In the genomic region with DNA sequence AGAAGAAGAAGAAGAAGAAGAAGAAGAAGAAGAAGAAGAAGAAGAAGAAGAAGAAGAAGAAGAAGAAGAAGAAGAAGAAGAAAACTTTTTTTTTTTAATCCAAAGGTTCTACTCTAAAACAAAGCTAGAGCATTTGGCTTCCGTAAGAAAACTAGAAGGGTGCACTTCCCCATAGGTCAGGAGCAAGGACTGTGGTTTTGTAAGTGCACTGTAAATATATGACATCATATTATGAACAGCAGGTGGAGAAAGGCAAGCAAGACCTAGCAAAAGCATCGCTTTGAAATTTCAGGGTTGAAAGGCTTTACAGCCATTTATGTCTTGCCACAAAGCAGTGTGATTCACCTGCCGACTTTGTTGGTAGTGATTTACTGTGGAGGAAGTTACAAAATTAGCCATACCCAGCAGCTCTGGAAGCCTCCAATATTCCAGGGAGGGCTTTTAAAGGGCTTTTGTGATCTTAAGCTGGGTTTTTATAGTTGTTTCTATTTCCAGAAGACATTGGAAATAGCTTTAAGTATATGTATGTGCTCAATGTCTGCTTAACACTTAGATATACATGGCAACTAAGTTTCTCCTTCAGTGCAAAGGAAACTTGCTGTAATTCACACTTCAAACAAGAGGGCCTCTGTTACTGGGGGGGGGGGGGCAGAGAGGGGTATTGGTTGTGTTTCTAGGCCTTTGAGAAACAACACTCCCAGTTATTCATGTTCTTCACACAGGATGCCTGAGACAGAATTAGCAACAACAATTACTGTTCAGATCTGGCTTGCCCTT, we compare ENCODE assay signal across 18 mouse cellular contexts.
DNase-seq lines count a peak whose midpoint lies in the region; ATAC-seq and TF ChIP-seq lines count a peak whose summit lies in the region.
"Had no signal": no experiment of that assay in that cellular context is flagged by ENCODE, and none has a peak within 500 bp of the region (broad histone marks: within the 10 kb centered on the region; RNA-seq: fewer than 3 reads in every experiment).

No protein-coding gene starts in this region.

- H3K9ac ChIP-seq in forebrain, postnatal 0 days: no peak overlapping the region
- no peak overlapping the region for H3K9ac ChIP-seq in forebrain, embryonic 16.5 days (replicated peaks; ENCODE audit: low read depth, low read length)
- H3K9ac ChIP-seq in limb, embryonic 12.5 days (replicated peaks): no peak overlapping the region
- no peak overlapping the region for H3K9ac ChIP-seq in liver, embryonic 12.5 days
- H3K9ac ChIP-seq: lung, embryonic 15.5 days had no signal

- H3K36me3 ChIP-seq in forebrain, postnatal 0 days (ENCODE audit: insufficient read depth): no peaks in the 10 kb centered on the region
- H3K36me3 ChIP-seq in forebrain, embryonic 16.5 days (ENCODE audit: control insufficient read depth, insufficient read depth): no peaks in the 10 kb centered on the region
- no peaks in the 10 kb centered on the region for H3K36me3 ChIP-seq in limb, embryonic 12.5 days
- no peaks in the 10 kb centered on the region for H3K36me3 ChIP-seq in liver, embryonic 12.5 days
- H3K36me3 ChIP-seq: lung, embryonic 15.5 days; midbrain, embryonic 10.5 days had no signal

- H3K27ac ChIP-seq in forebrain, postnatal 0 days (ENCODE audit: low read depth, low read length): no peak overlapping the region
- H3K27ac ChIP-seq in forebrain, embryonic 16.5 days (ENCODE audit: low read length): no peak overlapping the region
- 0 out of 2 replicates have a peak overlapping the region, but pooled peaks have one; percentile 12 for H3K27ac ChIP-seq in limb, embryonic 12.5 days
- H3K27ac ChIP-seq in liver, embryonic 12.5 days: no peak overlapping the region
- H3K27ac ChIP-seq: hindbrain, postnatal 0 days; lung, embryonic 15.5 days; midbrain, embryonic 10.5 days had no signal

- 55% methylated on average over 3 of the region's 3 CpGs for WGBS in forebrain, postnatal 0 days
- WGBS in forebrain, embryonic 16.5 days: 72% methylated on average over 3 of the region's 3 CpGs
- 55% methylated on average over 3 of the region's 3 CpGs for WGBS in limb, embryonic 12.5 days
- 51% methylated on average over 3 of the region's 3 CpGs for WGBS in liver, embryonic 12.5 days (ENCODE audit: insufficient replicate concordance)

- DNase-seq in forebrain, postnatal 0 days: peak; percentile 9
- DNase-seq in lung, postnatal 36 days: peak; percentile 15
- no peak for DNase-seq in lung, postnatal 4 days
- DNase-seq in cerebellum, postnatal 10 days: no peak
- no peak for DNase-seq in heart, adult 9 months (ENCODE audit: low spot score in 2 of 2)
- DNase-seq: cerebellum, adult 9-11 months; gastrocnemius, postnatal 36 days; heart, postnatal 4 days; kidney, adult 18-20 months; kidney, postnatal 14 days; liver; thymus, adult 18-20 months had no signal

- H3K27me3 ChIP-seq in forebrain, postnatal 0 days (ENCODE audit: insufficient read depth, low read length): no peaks in the 10 kb centered on the region
- no peaks in the 10 kb centered on the region for H3K27me3 ChIP-seq in forebrain, embryonic 16.5 days (replicated peaks; ENCODE audit: control insufficient read depth, insufficient read depth, low read length)
- no peaks in the 10 kb centered on the region for H3K27me3 ChIP-seq in limb, embryonic 12.5 days
- H3K27me3 ChIP-seq in liver, embryonic 12.5 days (replicated peaks): no peaks in the 10 kb centered on the region
- H3K27me3 ChIP-seq: lung, embryonic 15.5 days had no signal

- H3K4me2 ChIP-seq in forebrain, postnatal 0 days (ENCODE audit: low read depth): no peak overlapping the region
- H3K4me2 ChIP-seq in forebrain, embryonic 16.5 days (ENCODE audit: low read length): no peak overlapping the region
- no peak overlapping the region for H3K4me2 ChIP-seq in limb, embryonic 12.5 days
- no peak overlapping the region for H3K4me2 ChIP-seq in liver, embryonic 12.5 days
- H3K4me2 ChIP-seq: lung, embryonic 15.5 days had no signal

- TF ChIP-seq CTCF in forebrain, postnatal 0 days (IDR thresholded peaks at IDR 0.05; ENCODE audit: low read depth): no peak

- H3K9me3 ChIP-seq in forebrain, postnatal 0 days (ENCODE audit: low read length): no peaks in the 10 kb centered on the region
- H3K9me3 ChIP-seq in forebrain, embryonic 16.5 days (ENCODE audit: control insufficient read depth, low read length): no peaks in the 10 kb centered on the region
- no peaks in the 10 kb centered on the region for H3K9me3 ChIP-seq in limb, embryonic 12.5 days
- H3K9me3 ChIP-seq in liver, embryonic 12.5 days (replicated peaks): no peaks in the 10 kb centered on the region
- H3K9me3 ChIP-seq: lung, embryonic 15.5 days; midbrain, embryonic 10.5 days had no signal

- peak; percentile 88 for ATAC-seq in forebrain, postnatal 0 days
- ATAC-seq in forebrain, embryonic 16.5 days: no peak; the same call in 1 of the 2 replicates
- no peak; the same call in 1 of the 2 replicates for ATAC-seq in limb, embryonic 12.5 days (ENCODE audit: insufficient number of reproducible peaks, insufficient read depth, low FRiP score, low TSS enrichment, low read depth)
- no peak for ATAC-seq in liver, embryonic 12.5 days
- ATAC-seq: hindbrain, postnatal 0 days had no signal

- no peaks in the 10 kb centered on the region for H3K4me1 ChIP-seq in forebrain, postnatal 0 days (ENCODE audit: insufficient read depth)
- no peaks in the 10 kb centered on the region for H3K4me1 ChIP-seq in forebrain, embryonic 16.5 days (replicated peaks; ENCODE audit: control insufficient read depth, insufficient read depth, low read length)
- no peaks in the 10 kb centered on the region for H3K4me1 ChIP-seq in limb, embryonic 12.5 days (replicated peaks)
- H3K4me1 ChIP-seq in liver, embryonic 12.5 days: no peaks in the 10 kb centered on the region
- H3K4me1 ChIP-seq: lung, embryonic 15.5 days; midbrain, embryonic 10.5 days had no signal

- H3K4me3 ChIP-seq in forebrain, postnatal 0 days (ENCODE audit: low read depth, low read length): no peak overlapping the region
- H3K4me3 ChIP-seq in forebrain, embryonic 16.5 days (replicated peaks; ENCODE audit: low read length): no peak overlapping the region
- no peak overlapping the region for H3K4me3 ChIP-seq in limb, embryonic 12.5 days (replicated peaks)
- no peak overlapping the region for H3K4me3 ChIP-seq in liver, embryonic 12.5 days
- H3K4me3 ChIP-seq: lung, embryonic 15.5 days; midbrain, embryonic 10.5 days had no signal

Comparison
In these comparisons a context has a peak if more than half of its experiments do, and no peak if none do; other contexts are left out.
1. DNase-seq: peak in forebrain, postnatal 0 days (single experiment) and lung, postnatal 36 days (single experiment); none in lung, postnatal 4 days (0 of 2), cerebellum, postnatal 10 days (0 of 2) and heart, adult 9 months (0 of 2).